Mouse (Mus musculus): Measurements from ENCODE around the gene Chst14. TPM values are rescaled to one million over a fixed set of nuclear protein-coding genes. Genes with fewer than 3 reads are reported as not detected.

Chst14 gene
- polyA plus RNA-seq, 1 experiment = 2.1 TPM

DNA sequence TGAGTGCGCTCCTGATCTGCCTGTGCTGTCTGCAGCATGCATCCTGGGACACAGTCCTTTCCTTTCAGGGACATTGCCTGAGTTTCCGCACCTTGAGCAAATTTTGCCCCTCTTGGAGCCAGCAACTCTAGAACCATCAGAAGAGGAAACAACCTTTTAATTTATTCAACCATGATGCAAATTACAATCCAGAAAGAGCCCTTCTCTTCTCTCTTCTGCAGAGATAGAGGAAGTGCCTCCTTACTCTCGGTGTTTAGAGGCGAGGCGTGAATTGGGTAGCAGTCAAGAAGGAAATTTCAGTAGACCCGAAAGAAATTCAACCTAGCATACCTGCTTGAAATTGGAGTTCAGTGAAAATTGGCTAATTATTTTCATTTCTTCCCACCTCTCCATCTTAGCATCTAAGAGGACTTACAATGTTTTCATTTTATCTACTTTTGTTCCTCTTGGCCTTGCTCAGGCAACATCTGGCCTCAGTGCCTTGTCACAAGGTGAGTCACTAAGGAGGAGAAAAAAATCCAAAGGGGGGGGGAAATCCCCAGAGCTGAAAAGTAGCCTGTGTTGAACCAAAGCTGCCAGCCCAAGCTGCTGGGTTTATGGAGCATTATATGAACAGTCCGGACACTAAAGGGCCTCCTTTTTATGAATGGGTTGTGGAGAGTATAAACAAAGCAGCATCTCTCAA is 20.7 kb upstream of the Chst14 start:
- peaks cover 46% of the 10 kb centered on the region for H3K4me1 ChIP-seq
- H3K9me3 ChIP-seq = no peaks in the 10 kb centered on the region
- TF ChIP-seq GATA1 (IDR thresholded peaks at IDR 0.05; ENCODE audit: borderline replicate concordance, low read length) (no peak), FLI1 (IDR thresholded peaks at IDR 0.05; ENCODE audit: low read length) (no peak)
- no peak overlapping the region for H3K4me3 ChIP-seq (replicated peaks)
- H3K27me3 ChIP-seq (replicated peaks) = peaks cover 50% of the 10 kb centered on the region
- no peaks in the 10 kb centered on the region for H3K36me3 ChIP-seq (replicated peaks; ENCODE audit: low read length)

DNA sequence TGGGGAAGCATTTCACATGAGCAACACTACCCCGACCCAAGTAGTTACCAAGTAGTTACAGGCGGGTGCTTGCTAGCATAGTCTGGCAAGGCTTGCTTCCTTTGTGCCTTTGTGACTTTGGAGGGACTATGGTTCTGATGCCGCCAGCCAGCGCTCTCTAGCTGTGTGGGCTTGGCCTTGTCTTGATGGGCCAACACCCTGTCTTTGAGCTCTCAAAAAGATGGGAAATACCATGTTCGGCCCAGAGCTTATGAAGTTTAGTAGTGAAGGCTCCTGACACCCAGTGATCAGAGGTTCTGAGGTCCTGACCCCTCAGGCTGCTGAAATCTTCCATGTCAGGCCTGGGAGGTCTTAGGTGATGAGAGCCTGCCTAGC is 20.2 kb upstream of the Chst14 start:
- Histone ChIP-seq H3K4me1 (peaks cover 48% of the 10 kb centered on the region), H3K36me3 (replicated peaks; ENCODE audit: low read length) (no peaks in the 10 kb centered on the region)
- TF ChIP-seq GATA1 (IDR thresholded peaks at IDR 0.05; ENCODE audit: borderline replicate concordance, low read length) = no peak
- TF ChIP-seq FLI1 (IDR thresholded peaks at IDR 0.05; ENCODE audit: low read length) = no peak

DNA sequence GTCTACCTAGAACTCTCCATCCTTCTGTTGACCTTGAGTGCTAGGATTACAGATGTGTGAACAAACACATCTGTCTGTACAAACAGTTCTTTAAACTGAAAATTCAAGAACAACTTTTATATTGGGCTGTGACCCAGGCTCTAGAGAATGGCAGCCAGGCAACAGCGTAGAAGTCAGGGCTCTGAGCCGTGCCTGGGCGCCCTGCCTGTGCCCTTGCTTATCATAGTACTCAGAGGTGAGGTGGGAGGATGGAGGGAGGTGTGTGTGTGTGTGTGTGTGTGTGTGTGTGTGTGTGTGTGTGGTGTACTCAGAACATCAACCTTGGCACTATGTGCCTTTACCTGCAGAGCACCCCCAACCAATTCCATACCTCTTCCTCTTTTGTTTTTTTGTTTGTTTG is 18.5 kb upstream of the Chst14 start:
- Histone ChIP-seq H3K9me3 (no peaks in the 10 kb centered on the region), H3K27me3 (replicated peaks) (peaks cover 41% of the 10 kb centered on the region), H3K4me3 (replicated peaks) (no peak overlapping the region), H3K36me3 (replicated peaks; ENCODE audit: low read length) (no peaks in the 10 kb centered on the region), H3K4me1 (peaks cover 48% of the 10 kb centered on the region)
- TF ChIP-seq GATA1 (IDR thresholded peaks at IDR 0.05; ENCODE audit: borderline replicate concordance, low read length) (no peak), FLI1 (IDR thresholded peaks at IDR 0.05; ENCODE audit: low read length) (no peak)

More for the DNA sequence above, 20.2 kb upstream of the Chst14 start:
- no peak overlapping the region for H3K4me3 ChIP-seq (replicated peaks)
- no peaks in the 10 kb centered on the region for H3K9me3 ChIP-seq
- H3K27me3 ChIP-seq (replicated peaks) = peaks cover 48% of the 10 kb centered on the region

DNA sequence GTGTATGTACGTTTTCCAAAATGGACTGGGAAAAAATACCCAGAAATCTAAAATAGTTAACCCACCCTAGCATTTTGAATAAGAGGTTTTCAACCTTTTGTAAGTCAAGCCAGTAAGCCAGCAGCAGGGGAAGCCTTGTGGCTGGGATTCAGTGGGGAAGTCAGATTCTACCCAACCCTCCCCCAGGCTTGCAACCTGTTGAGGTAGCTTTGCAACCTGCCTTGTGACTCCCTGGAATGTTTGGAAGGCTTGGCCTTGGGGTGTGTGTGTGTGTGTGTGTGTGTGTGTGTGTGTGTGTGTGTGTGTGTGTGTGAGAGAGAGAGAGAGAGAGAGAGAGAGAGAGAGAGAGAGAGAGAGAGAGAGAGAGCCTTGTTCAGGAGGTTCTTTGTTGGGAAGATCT is 17.1 kb upstream of the Chst14 start:
- Histone ChIP-seq H3K36me3 (replicated peaks; ENCODE audit: low read length) (no peaks in the 10 kb centered on the region), H3K4me1 (peaks cover 44% of the 10 kb centered on the region), H3K27me3 (replicated peaks) (peaks cover 28% of the 10 kb centered on the region)

DNA sequence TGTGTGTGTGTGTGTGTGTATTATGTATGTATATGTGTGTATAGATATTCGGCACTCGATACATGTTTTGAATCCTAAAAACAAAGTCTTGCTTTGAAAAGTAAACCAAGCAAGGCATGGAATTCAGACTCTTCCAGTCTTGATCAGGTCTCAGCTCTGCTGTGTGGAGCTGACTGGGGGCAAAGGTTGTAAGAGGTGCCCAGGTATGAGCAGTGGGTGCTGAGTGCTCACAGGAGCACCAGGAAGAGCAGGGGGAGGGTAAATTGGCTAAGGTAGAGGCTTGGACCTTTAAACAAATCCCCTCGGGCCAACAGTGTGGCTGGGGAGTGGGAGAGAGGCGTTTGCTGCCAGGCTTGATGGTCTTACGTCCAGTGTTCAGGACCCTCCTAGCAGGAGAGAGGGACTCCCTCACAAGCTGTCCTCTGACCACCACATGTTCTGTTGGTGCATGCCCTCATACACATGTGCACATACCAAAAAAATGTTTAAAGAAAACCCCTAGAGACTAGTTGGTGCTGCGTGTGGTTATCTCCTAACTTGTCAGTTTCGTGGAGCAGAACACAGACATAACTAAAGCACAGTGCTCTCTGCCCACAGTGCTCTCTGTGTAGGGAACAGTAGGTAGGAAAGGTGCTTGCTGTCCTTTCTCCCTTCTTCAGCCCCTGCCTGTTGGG is 15.6 kb upstream of the Chst14 start:
- H3K27me3 ChIP-seq (replicated peaks) = peaks cover 20% of the 10 kb centered on the region
- H3K36me3 ChIP-seq (replicated peaks; ENCODE audit: low read length) = peaks cover under 1% of the 10 kb centered on the region
- H3K4me3 ChIP-seq (replicated peaks) = no peak overlapping the region
- TF ChIP-seq GATA1 (IDR thresholded peaks at IDR 0.05; ENCODE audit: borderline replicate concordance, low read length) (no peak), FLI1 (IDR thresholded peaks at IDR 0.05; ENCODE audit: low read length) (no peak)
- H3K9me3 ChIP-seq = no peaks in the 10 kb centered on the region
- H3K4me1 ChIP-seq = peaks cover 39% of the 10 kb centered on the region

More for the DNA sequence above, 17.1 kb upstream of the Chst14 start:
- no peaks in the 10 kb centered on the region for H3K9me3 ChIP-seq
- TF ChIP-seq GATA1 (IDR thresholded peaks at IDR 0.05; ENCODE audit: borderline replicate concordance, low read length) (no peak), FLI1 (IDR thresholded peaks at IDR 0.05; ENCODE audit: low read length) (no peak)
- no peak overlapping the region for H3K4me3 ChIP-seq (replicated peaks)

DNA sequence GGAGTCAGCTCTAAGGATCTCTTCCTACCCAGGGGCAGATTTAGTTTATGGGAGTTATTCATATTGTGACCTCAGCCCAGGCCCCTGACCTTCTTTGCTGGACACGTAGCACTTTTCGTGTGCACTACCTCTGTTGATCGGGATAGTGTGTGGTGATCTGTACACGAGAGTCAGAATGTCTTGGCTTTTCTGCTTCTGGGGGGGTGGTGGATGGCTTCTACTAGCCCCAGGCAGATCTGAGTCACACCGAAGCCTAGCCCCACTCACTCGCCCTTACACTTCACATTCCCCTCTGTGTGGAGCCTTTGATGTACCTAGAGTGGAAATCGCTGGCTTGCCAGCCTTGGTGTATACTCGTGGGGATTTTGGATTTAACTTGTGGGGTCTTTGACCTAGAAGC is 13.6 kb upstream of the Chst14 start:
- no peak overlapping the region for H3K4me3 ChIP-seq (replicated peaks)
- peaks cover 21% of the 10 kb centered on the region for H3K36me3 ChIP-seq (replicated peaks; ENCODE audit: low read length)
- no peak for TF ChIP-seq FLI1 (IDR thresholded peaks at IDR 0.05; ENCODE audit: low read length)
- H3K4me1 ChIP-seq = peaks cover 36% of the 10 kb centered on the region
- peaks cover 13% of the 10 kb centered on the region for H3K27me3 ChIP-seq (replicated peaks)
- no peaks in the 10 kb centered on the region for H3K9me3 ChIP-seq

DNA sequence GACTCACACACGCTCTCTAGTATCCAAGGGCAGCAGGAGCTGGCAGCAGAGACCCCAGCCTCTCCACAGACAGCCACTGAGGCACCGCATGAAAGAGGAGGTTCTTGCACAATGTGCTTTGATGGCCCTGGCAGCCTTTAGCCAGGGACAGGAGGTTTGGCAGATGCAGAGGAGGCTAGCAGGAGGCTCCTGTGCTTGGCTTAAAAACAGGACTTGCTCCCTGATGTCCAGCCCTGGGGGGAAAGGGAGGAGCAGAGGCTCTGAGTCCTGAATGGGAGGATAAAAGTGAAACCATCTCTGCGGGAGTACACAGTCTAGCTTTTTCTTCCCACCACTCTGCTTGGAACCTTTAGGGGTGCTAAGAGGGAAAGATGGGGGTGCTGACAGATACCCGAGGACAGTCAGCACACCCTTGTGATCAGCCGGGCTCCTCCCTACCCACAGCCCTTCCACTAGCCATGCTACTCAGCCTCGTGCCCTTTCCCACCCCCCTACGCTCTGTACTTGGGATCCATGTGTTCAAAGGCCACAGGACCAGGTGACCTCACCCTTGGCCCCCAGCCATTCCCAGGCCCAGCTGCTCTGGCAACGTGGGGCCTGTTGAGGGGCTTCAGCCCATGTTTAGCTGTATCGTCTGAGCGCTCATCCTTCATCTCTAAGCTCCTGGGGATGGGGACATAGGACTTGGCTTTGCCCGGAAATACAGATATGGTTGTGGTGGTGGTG is 12.6 kb upstream of the Chst14 start:
- H3K27me3 ChIP-seq (replicated peaks) = peaks cover 13% of the 10 kb centered on the region
- no peak overlapping the region for H3K4me3 ChIP-seq (replicated peaks)
- peaks cover 33% of the 10 kb centered on the region for H3K4me1 ChIP-seq
- H3K36me3 ChIP-seq (replicated peaks; ENCODE audit: low read length) = peaks cover 31% of the 10 kb centered on the region
- H3K9me3 ChIP-seq = no peaks in the 10 kb centered on the region
- TF ChIP-seq FLI1 (IDR thresholded peaks at IDR 0.05; ENCODE audit: low read length) (no peak), GATA1 (IDR thresholded peaks at IDR 0.05; ENCODE audit: borderline replicate concordance, low read length) (no peak)

DNA sequence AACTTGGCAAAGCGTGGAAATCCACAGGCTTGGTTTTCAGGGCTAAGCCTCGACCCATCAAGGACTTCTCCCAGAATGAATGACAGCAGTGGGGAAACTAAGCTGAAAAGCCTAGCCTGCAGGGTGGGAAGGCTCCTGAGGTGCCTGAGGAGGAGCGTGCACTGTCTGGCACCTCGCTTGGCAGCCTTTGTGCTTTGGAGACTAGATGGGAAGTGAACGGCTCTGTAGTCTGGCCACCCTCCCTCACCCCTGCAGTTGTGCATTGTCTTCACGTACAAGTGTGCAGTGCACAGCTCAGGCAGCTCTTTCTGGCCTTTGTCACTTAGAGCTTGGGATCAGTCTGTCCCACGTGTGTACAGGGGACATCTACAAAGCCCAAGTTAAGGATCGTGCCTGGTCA is 11.6 kb upstream of the Chst14 start:
- Histone ChIP-seq H3K4me1 (peaks cover 38% of the 10 kb centered on the region), H3K9me3 (no peaks in the 10 kb centered on the region), H3K4me3 (replicated peaks) (peak overlapping the region; percentile 16), H3K36me3 (replicated peaks; ENCODE audit: low read length) (peaks cover 40% of the 10 kb centered on the region), H3K27me3 (replicated peaks) (peaks cover 13% of the 10 kb centered on the region)
- no peak for TF ChIP-seq GATA1 (IDR thresholded peaks at IDR 0.05; ENCODE audit: borderline replicate concordance, low read length)
- TF ChIP-seq FLI1 (IDR thresholded peaks at IDR 0.05; ENCODE audit: low read length) = no peak

DNA sequence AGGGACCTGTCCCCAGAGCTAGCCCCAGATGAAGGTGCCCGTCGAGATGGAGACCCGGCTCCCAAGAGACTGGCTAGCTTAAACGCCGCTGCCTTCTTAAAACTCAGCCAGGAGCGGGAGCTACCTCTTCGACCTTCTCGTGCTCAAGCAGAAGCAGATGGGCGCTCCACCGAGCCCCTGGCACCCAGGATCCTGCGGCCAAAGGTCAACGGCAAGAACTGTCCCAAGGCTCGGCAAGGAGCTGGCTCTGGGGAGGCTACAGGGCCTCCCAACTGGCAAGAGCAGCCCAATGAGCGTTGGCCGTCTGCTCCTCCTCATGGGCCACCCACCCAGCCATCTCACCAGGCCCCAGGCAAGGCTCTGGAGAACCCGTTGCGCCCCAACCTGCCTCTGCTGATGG is 9.9 kb upstream of the Chst14 start:
- no peaks in the 10 kb centered on the region for H3K9me3 ChIP-seq
- H3K4me1 ChIP-seq = peaks cover 29% of the 10 kb centered on the region
- H3K27me3 ChIP-seq (replicated peaks) = peaks cover 9% of the 10 kb centered on the region
- TF ChIP-seq GATA1 (IDR thresholded peaks at IDR 0.05; ENCODE audit: borderline replicate concordance, low read length) (no peak), FLI1 (IDR thresholded peaks at IDR 0.05; ENCODE audit: low read length) (no peak)
- no peak overlapping the region for H3K4me3 ChIP-seq (replicated peaks)
- peaks cover 57% of the 10 kb centered on the region for H3K36me3 ChIP-seq (replicated peaks; ENCODE audit: low read length)

DNA sequence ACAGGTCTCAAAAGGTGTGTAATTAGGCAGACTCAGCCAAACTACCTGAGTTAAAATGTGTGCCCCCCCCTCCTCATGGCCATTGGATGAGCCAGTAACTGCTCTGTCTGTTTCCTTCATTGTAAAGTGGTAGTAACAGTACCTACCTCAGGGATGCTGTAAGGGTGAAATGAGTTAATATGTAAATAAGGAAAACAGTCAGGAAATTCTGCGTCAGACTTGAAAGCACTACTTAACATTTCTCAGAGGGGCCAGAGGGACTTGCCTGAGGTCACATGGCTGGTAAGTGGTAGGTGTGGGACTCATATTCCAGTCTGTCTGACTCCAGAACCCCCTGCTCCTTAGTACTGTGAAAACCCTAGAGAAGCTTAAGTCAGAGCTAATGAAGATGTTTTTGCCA is 7.8 kb upstream of the Chst14 start:
- Histone ChIP-seq H3K4me3 (replicated peaks) (no peak overlapping the region), H3K36me3 (replicated peaks; ENCODE audit: low read length) (peaks cover 78% of the 10 kb centered on the region), H3K27me3 (replicated peaks) (peaks cover 3% of the 10 kb centered on the region), H3K4me1 (peaks cover 21% of the 10 kb centered on the region), H3K9me3 (no peaks in the 10 kb centered on the region)
- TF ChIP-seq FLI1 (IDR thresholded peaks at IDR 0.05; ENCODE audit: low read length) (no peak), GATA1 (IDR thresholded peaks at IDR 0.05; ENCODE audit: borderline replicate concordance, low read length) (no peak)
